Mouse (Mus musculus) thymus, adult 2 months (tissue): ENCODE measurements around the gene Manea.

Experiments
- CTCF ChIP-seq: fragments of 200-500 bp; IDR thresholded peaks from 2 replicates; pipeline ENCODE4 v1.5.1; 2012; ENCODE audit warnings: mild to moderate bottlenecking, control low read depth, low read length, moderate library complexity, borderline replicate concordance; ENCODE audit not compliant: control insufficient read depth, poor library complexity, insufficient read depth; ENCODE audit errors: extremely low read depth
- POLR2A ChIP-seq: fragments of 200-500 bp; IDR thresholded peaks from 2 replicates; pipeline ENCODE4 v1.6.1; 2012; ENCODE audit warnings: mild to moderate bottlenecking, low read length, control low read depth, moderate library complexity; ENCODE audit not compliant: control insufficient read depth, poor library complexity, insufficient read depth; ENCODE audit errors: extremely low read depth

- TF ChIP-seq POLR2A, result no peak
- TF ChIP-seq CTCF, result no peak
These were observed 10.1 kb downstream of the Manea start for GRCm38 (mm10) chr4:26336563-26336962.
